Mouse (Mus musculus) gastrocnemius, adult 2 months (tissue): ENCODE results near the gene Insyn1. TPM values are rescaled to one million over a fixed set of nuclear protein-coding genes. Genes with fewer than 3 reads are reported as not detected.

ENCODE experiments used
- DNase-seq: peaks from one replicate; pipeline ENCODE4 v3.0.0; 2022
- H3K27ac ChIP-seq: fragments of 200-600 bp; 2 replicates; pipeline ENCODE4 v1.8.1; 2022; ENCODE audit warnings: mild to moderate bottlenecking
- H3K4me3 ChIP-seq: fragments of 200-600 bp; 2 replicates; pipeline ENCODE4 v1.8.1; 2022; ENCODE audit warnings: mild to moderate bottlenecking, moderate library complexity
- CTCF ChIP-seq: fragments of 200-600 bp; IDR thresholded peaks from 2 replicates; pipeline ENCODE4 v1.8.1; 2022; ENCODE audit warnings: antibody characterized with exemption, mild to moderate bottlenecking, moderate library complexity
- intact Hi-C: fragments of 180-260 bp; cut with DNase I; formaldehyde crosslinking; loops from one replicate; pipeline ENCODE4 v1.15.1; 2025
- long read RNA-seq, 2 experiments: library from polyadenylated mRNA; stranded (forward); transcript quantifications; one replicate each; pipeline ENCODE4 v2.0.0; 2021
- total RNA-seq, 2 experiments: library from RNA; stranded (reverse); gene quantifications; 2 replicates each; pipeline ENCODE4 v1.2.3; 2021

The Insyn1 gene
- 10 to 100 TPM; 17.3 to 20.1 TPM for total RNA-seq
- long read RNA-seq, experiment 1, partial matches to known transcripts, result 0 of 5 reads
- long read RNA-seq, experiment 1, other reads (novel, unspliced or antisense), result 2 of 5 reads
- long read RNA-seq, experiment 2, partial matches to known transcripts, result 0 of 4 reads
- long read RNA-seq, experiment 2, other reads (novel, unspliced or antisense), result 1 of 4 reads

DNA sequence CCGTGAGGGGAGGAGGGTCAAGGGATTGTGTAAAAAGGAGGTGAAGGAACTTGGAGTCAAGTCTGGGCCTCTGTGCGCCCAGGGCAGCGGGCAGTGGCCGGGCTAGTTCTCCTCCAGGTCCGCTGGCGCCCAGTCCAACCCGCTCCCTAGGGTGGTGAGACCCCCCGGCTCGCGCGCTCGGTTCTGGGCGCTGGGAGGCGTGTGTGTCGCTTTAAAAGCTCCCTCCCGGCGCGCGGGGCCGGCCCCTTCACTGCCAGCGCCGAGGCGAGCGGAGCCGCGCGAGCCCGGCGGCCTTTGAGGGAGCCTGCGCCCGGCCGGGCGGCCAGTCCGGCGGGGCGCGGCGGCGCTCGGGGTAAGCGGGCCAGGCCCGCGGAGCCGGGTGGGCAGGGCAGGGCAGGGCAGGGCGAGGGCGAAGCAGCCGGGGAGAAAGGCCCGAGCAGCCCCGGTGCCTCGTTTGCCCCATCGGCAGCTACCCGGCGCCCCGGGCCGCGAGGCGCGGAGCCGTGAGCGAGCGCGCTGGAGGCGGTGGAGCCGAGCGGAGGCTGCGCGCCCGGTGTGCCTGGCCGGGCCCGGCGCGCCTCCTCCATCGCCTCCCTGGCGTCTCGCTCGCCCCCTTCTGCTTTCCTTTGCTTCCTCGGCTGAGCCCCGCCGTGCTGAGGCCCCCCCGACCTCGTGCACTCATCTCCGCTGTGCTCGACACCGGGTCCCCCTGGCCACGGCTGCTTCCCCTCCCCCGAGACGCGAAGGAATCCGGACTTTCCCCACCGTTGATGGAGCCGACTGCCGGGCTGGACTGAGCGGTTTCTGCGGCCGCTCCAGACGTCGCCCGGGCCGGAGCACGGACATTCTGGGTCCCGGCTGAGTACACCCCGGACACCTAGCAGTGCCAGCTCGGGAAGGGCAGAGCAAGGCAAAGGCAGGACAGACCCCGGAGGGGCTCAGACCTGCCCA lies at the start of gene Insyn1:
Insyn1 (plus strand) TSS at position 753 of the 951 bp plus-strand sequence.
- Histone ChIP-seq H3K4me3 (peak within 1 kb of the TSS; percentile 89), H3K27ac (peak within 1 kb of the TSS; percentile 72)
- intact Hi-C loops, result no loop called here
- TF ChIP-seq CTCF, result no peak
- DNase-seq, result peak; percentile 84

DNA sequence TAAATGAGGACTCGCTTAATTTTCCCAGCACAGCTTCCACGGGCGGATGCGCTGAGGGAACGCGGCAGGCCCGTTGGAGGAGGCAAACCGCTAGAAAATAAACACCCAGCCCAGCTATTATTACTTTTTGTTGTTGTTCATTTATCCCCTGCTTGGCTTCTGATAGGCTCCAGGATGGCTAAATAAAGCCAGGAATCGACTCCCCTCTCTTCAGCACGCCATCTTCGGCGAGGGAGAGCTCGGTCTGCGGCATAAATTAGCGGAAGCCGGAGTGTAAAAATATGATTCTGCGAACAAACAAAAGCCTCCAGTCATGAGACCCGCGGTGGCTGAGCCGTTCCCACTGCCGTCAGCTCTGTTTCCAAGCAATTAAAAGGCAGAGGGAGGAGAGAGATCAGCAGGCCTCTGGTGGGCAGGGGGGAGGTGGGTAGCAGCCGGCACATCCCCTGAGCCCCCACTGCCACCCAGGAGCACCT lies 49.4 kb upstream of the Insyn1 start:
- no peak for TF ChIP-seq CTCF
- DNase-seq, result no peak
- intact Hi-C loops, result no loop called here
- H3K27ac ChIP-seq, result no peak overlapping the region
- no peak overlapping the region for H3K4me3 ChIP-seq

DNA sequence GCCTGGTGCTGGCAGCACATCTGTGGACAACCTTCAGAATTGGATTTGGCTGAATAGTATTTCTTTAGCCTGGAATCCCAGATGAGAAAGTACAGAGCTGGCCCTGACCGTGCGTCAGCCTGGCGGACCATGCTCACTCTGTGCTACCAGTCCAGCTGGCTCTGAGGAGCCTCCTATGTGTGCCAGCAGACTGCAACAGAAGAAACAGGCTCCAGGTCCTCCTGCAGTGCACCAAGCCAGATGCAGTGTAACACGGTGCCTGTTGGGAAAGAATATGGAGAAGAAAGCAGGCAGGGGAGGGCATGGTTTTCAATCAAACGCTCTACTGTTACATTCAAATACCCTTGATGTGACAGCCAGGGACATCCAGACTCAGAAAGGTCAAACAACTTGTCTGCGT lies 48.3 kb upstream of the Insyn1 start:
- Histone ChIP-seq H3K4me3 (no peak overlapping the region), H3K27ac (peak overlapping the region; percentile 46; the same call in 1 of the 2 replicates)
- DNase-seq, result peak; percentile 75
- intact Hi-C loops, result no loop called here
- TF ChIP-seq CTCF, result no peak

DNA sequence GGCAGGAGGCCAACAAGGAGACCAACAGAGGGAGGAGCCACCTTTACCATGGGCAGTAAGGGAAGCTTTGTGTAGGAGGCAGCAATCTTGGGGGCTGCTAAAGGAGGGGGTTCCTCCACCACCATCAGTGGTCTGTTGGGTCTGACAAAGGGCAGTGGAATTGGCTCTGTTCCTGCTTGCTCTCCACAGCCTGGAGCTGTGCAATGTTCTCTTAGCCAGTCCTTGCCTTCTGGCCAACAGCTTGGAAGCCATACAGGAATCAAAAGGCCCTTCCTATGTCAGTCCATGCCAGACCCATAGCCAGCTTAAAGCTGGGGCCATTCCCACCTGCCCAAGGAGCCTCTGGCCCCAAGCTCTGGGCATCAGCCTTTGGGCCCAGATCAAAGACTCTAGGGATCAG lies 47.8 kb upstream of the Insyn1 start:
- TF ChIP-seq CTCF, result no peak
- Histone ChIP-seq H3K4me3 (no peak overlapping the region), H3K27ac (peak overlapping the region; percentile 46)
- intact Hi-C loops, result no loop called here
- peak; percentile 31 for DNase-seq

DNA sequence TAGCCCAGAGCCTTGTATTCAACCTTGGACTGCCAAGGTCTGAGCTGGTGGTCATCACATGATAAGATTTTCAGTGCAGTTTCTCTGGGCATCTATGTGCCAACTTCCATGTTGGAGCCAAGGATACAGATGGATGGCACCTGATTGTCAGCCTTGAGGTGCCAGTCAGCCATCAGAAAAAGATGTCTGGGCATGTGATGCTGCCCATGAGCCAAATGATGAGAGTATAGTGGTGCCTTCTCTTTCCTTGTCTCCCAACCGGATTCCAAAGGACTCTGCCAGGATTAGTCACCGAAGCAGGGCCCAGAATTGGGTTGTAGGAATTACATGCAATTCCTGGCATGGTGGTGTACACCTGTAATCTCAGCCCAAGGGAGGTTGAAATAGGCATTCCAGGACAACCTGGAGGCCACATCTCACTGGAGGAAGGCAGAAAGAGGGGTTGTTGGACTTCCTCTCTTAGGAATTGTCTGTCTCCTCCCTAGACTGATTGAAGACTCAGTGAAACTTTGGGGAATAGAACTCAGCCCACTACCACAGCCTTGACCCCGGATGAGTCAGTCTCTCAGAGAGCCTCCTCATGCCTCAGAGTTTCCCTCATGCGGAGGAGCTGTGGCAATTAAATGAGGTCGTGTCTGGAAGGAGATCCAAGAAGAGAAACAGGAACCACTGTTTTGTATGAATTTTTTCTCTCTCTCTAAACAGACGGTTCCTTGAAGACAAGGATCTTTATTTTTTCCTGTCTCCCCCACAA lies 46.9 kb upstream of the Insyn1 start:
- Histone ChIP-seq H3K4me3 (no peak overlapping the region), H3K27ac (no peak overlapping the region)
- intact Hi-C loops, result no loop called here
- no peak for TF ChIP-seq CTCF
- DNase-seq, result no peak

DNA sequence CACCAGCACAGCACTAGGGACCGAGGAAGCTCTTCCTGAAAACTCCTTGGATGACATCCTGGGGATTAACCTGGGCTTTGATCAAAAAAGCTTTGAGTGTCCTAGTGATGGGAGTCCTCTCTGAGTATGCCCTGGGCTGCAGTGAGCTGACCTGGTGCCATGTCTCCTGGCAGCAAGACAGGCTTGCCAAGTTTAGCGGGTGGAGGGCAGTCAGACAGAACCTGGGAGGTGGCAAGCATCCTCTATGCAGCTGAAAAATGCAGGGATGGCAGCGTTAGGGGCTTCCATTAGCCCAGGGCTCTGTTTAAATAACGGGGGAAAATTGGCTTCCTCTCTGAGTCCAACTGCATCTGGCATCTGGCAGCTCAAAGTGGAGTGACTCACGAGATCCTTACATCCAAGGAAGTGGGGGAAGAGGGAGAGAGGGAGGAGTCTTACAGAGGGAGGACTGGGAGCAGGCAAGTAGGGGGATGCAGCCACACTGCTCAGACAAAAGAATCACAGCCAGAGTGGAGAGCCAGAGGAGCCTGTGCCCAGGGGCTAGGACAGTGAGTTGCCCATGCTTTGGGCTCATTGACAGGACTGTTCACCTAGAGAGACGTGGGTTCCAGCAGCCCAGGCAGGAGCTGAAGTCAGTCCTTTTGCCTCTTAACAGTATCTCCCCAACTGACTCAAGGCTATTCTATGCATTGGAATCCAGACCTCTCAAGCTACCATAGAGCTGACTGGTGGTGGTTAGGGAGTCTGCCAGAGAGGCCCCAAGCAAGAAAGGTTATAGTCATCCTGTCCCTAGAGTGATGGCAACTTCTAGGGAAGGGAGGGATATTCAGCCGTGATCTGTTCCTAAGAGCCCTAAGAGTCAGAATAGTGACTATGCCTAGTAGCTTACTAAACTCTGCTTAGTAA lies 46.0 kb upstream of the Insyn1 start:
- H3K4me3 ChIP-seq, result no peak overlapping the region
- TF ChIP-seq CTCF, result no peak
- intact Hi-C loops, result no loop called here
- DNase-seq, result no peak
- no peak overlapping the region for H3K27ac ChIP-seq

DNA sequence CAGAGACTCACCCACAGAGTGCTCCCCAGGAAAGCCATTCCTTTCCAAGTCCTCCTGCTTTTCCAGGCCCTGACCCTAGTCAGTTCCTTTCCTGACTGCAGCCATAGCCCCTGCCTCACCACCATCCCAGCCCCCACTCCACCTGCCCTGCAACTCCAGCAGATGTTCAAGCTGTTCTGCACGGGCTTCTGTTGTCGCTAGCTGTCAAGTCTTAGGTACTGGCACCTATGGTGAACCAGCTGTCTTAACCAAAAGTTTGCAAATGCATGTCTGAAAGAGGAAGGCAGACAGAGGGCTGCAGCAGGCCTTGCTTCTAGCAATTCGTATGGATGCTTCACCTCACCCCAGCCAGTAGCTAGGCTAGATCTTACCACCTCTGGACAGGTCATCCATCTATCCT lies 45.3 kb upstream of the Insyn1 start:
- Histone ChIP-seq H3K27ac (no peak overlapping the region), H3K4me3 (no peak overlapping the region)
- intact Hi-C loops, result no loop called here
- no peak for DNase-seq
- TF ChIP-seq CTCF, result no peak

DNA sequence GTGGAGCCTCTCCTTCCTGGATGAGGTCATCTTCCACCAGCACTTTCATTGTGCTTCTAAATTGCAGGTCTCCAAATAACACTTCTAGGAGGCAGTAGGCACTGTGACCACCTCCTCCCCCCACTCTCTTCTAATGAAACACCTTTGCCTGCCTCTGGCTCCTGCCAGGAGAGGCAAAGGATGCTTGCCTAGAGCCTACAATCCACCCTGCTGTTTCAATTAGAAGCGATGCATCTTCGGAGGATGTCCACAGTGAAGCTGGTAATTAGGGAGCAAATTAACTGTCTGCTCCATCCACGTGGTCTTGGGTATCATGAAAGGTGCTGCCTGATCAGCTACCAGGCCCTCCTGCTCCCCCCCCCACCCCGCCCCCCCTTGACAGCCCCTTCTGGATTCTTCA lies 41.6 kb upstream of the Insyn1 start:
- no peak for TF ChIP-seq CTCF
- H3K27ac ChIP-seq, result no peak overlapping the region
- no peak for DNase-seq
- H3K4me3 ChIP-seq, result no peak overlapping the region
- intact Hi-C loops, result no loop called here

DNA sequence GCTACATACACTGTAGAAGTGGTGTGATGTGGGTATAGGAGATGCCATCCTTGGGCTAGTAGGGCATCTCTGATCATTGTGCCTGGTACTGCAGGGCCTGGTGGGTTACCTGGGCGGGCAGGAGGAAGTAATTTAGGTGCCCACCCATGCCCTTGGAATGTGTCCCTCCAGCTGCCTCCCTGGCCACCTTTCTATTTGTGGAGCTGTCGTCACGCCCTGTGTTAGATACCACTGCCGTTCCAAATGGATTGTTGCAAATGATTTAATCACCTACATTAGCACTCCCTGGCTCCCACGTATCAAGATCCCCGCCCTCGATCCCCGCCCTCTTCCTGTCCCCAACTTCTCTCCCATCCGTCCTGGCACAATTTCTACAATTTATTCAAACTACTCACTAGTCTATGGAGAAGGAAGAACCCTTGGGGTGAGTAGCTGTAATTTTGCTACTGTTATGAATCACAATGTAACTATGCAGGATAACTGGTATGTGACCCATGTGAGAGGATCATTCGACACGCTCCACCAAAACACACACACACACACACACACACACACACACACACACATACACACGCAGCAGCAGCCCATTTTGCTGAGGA lies 40.3 kb upstream of the Insyn1 start:
- intact Hi-C loops, result no loop called here
- Histone ChIP-seq H3K27ac (no peak overlapping the region), H3K4me3 (no peak overlapping the region)
- DNase-seq, result no peak
- no peak for TF ChIP-seq CTCF

DNA sequence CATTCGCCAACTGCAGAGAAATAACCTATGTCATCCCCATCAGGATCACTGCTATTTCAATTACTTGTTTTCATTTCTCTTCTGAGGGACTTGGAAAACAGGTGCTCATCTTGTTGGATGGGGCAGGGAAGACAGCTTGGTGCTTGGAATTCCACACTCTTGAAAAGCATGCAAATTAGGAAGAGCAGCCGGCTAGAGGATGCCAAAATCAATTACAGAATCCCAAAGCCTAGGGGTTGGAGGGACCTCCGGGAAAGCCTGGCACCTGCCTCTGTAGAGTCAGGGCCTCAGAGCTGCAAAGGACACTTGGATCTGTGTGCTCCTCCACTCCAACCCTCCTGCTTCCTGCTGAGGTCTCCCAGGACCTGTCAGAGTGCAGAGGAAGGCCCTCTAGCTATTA lies 38.9 kb upstream of the Insyn1 start:
- no peak overlapping the region for H3K4me3 ChIP-seq
- intact Hi-C loops, result no loop called here
- no peak overlapping the region for H3K27ac ChIP-seq
- TF ChIP-seq CTCF, result no peak
- no peak for DNase-seq

DNA sequence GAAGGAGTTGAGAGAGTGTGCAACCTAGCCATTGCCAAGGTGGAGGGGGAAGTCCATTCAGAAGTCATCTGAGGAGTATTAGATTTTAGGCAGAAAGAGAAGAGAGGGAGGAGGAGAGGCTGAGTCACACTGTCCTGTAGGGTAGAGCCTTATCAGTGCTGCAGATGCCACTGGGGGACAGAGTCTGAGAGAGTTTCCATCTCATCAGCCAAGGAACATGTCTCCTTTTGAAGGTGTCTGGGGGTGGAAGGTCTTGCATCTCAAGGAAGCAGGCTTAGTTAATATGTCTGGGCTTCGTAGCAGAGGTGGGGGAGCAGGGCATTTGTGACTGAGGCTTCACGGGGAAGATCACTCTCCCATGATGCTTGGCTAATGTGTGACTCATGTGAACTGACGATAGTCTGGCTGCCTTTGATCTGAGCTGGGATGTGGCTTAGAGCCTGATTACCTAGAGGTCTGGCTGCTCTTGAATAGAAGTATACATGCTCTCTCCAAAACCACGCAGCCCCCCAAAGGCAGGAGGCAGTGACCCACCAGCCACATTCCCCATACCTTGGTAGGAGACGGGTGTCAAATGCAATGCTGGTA lies 34.5 kb upstream of the Insyn1 start:
- intact Hi-C loops, result no loop called here
- no peak for DNase-seq
- no peak overlapping the region for H3K27ac ChIP-seq
- no peak for TF ChIP-seq CTCF
- H3K4me3 ChIP-seq, result no peak overlapping the region
